Mouse (Mus musculus): ENCODE data around the gene 3110018I06Rik. TPM values are rescaled to one million over a fixed set of nuclear protein-coding genes. Genes with fewer than 3 reads are reported as not detected.

3110018I06Rik gene
- polyA plus RNA-seq, 1 experiment from 2014 or later: not detected

DNA sequence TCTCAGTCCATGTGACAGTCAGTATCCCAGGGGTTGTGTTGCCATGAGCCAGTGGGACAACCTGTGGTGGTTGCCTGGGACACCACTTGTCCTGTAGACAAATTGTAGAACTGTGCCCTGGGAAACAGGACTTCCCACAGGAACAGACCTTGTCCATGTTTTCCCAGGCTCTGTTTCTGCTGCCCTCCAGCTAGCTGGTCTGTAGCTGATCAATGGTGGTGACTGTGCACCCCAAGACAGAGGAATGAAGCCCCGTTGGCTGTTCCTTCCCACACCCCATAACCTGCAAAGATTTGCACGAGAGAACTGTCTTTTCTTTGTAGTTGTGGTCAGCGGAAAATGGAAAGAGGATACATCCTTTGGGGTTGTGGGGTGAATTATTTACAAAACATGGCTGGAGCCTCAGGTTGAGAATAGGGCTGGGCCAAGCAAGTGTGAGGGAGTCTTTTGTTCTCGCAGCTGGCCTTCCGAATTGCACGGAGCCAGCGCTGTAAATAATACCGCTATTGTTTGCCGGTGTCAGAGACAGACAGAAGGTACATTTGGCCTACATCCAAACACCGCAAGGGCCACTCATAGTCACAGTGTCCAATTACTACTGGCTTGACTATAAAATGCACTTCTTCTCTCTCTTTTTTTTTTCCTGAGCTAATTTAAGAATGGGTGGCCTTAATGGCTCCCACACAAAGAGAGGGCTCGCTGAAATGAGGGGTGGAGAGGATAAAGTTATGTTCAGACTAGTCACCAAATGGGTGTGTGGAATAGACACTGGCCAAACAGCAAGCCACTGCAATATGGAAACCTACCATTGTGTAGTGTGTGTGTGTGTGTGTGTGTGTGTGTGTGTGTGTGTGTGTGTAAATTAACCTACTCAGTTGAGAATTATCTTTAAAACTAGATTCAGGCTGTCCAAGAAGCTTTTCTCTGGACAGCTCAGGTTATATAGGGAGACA is 28.1 kb downstream of the 3110018I06Rik start:
- Histone ChIP-seq H3K4me2 (no peak overlapping the region), H3K4me1 (no peaks in the 10 kb centered on the region), H3K4me3 (no peak overlapping the region), H3K36me3 (no peaks in the 10 kb centered on the region), H3K9ac (no peak overlapping the region), H3K27ac (no peak overlapping the region), H3K27me3 (no peaks in the 10 kb centered on the region), H3K9me3 (no peaks in the 10 kb centered on the region)
- no peak for ATAC-seq (ENCODE audit: insufficient number of reproducible peaks, low FRiP score, low TSS enrichment, low read depth)
- 58% methylated on average over 11 of the region's 11 CpGs for WGBS

DNA sequence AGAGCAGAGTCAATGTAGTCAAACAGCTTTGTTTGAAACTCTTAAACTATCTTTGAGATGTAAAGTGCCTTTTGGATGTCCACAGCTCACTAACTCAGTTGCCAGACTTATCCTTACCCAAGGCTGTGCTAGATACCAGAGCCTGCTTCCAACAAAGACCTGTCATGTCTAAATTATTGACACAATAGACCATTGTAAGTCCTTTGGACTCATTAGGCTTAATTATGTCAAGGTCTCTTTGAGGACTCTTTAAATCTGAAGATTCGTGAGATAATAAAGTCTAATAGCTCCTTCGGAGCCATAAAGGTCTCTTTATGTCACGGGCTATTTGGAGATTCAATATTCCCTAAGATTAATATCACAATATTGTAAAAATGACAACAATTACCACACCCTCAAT is 32.5 kb downstream of the 3110018I06Rik start:
- no peaks in the 10 kb centered on the region for H3K27me3 ChIP-seq
- H3K9me3 ChIP-seq: no peaks in the 10 kb centered on the region
- H3K4me3 ChIP-seq: no peak overlapping the region
- H3K36me3 ChIP-seq: no peaks in the 10 kb centered on the region
- WGBS: 75% methylated on average over 3 of the region's 3 CpGs
- no peaks in the 10 kb centered on the region for H3K4me1 ChIP-seq
- ATAC-seq (ENCODE audit: insufficient number of reproducible peaks, low FRiP score, low TSS enrichment, low read depth): no peak
- no peak overlapping the region for H3K4me2 ChIP-seq
- H3K27ac ChIP-seq: no peak overlapping the region
- H3K9ac ChIP-seq: no peak overlapping the region

DNA sequence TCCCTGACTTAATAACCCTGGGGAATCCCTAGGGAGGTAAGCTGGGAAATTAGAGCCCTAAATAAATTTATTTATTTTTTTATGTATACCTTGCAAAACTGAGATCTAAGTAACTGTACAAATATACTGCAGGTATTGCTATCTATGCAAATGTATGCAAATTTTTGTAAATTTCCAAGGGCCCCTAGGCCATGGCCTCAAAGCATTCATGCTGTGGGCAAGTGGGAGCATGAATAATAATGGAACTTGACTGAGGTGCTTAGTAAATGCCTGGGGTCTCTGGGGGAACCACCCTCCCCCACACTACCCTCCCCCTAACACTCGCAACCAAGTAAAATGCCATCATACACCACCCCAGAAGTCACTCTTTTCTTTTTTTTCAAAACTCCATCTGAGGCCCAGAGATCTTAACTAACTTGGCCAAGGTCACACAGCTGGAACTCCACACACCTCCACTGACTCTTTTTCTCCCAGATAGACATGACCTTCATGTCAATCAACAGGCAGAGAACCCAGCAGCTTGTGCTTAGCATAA is 40.0 kb downstream of the 3110018I06Rik start:
- no peaks in the 10 kb centered on the region for H3K36me3 ChIP-seq
- no peak overlapping the region for H3K4me3 ChIP-seq
- no peak overlapping the region for H3K4me2 ChIP-seq
- no peak overlapping the region for H3K9ac ChIP-seq
- ATAC-seq (ENCODE audit: insufficient number of reproducible peaks, low FRiP score, low TSS enrichment, low read depth): no peak
- 68% methylated on average over 1 of the region's 1 CpGs for WGBS
- H3K27me3 ChIP-seq: no peaks in the 10 kb centered on the region
- H3K4me1 ChIP-seq: no peaks in the 10 kb centered on the region
- H3K27ac ChIP-seq: no peak overlapping the region
- H3K9me3 ChIP-seq: no peaks in the 10 kb centered on the region; the same call in 1 of the 2 replicates

DNA sequence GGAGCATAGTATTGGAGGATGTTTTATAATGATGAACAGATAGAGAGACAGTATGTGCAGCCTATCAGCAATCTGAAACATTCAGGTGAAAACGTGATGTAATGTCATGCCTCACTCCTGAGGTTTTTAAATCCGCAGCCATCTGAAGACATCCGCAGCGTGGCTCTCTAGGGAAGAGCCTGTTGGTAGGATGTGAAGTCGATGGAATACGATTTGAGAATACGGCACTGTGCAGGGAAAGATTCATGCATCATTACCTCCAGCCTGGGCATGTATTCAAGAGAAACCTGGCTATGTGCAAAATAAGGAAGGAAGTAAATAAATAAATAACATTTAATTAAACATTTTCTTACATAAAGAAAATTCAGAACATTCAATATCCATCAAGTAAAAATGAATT is 44.4 kb downstream of the 3110018I06Rik start:
- no peaks in the 10 kb centered on the region for H3K36me3 ChIP-seq
- no peak overlapping the region for H3K4me2 ChIP-seq
- 85% methylated on average over 7 of the region's 7 CpGs for WGBS
- no peak overlapping the region for H3K27ac ChIP-seq
- ATAC-seq (ENCODE audit: insufficient number of reproducible peaks, low FRiP score, low TSS enrichment, low read depth): no peak
- H3K27me3 ChIP-seq: 0 out of 2 replicates have a peak, but pooled peaks cover 2% of the 10 kb centered on the region
- no peak overlapping the region for H3K9ac ChIP-seq
- no peaks in the 10 kb centered on the region for H3K4me1 ChIP-seq
- H3K4me3 ChIP-seq: no peak overlapping the region
- H3K9me3 ChIP-seq: no peaks in the 10 kb centered on the region; the same call in 1 of the 2 replicates
